Mouse (Mus musculus): ENCODE results near the gene Smpd3. TPM values are rescaled to one million over a fixed set of nuclear protein-coding genes. Genes with fewer than 3 reads are reported as not detected.

Gene Smpd3
- 47.7 and 49.2 TPM in 2 replicates for polyA plus RNA-seq (2015; fragmentation: Nextera tagmentation; extraction: Ambion mirVana)

- Histone ChIP-seq H3K4me2 (peak within 1 kb of the TSS; percentile 61), H3K4me1 (replicated peaks) (peaks cover 37% of the 10 kb centered on the region), H3K4me3 (peak within 1 kb of the TSS; percentile 68), H3K27ac (peak within 1 kb of the TSS; percentile 94), H3K36me3 (no peaks in the 10 kb centered on the region), H3K27me3 (peaks cover 3% of the 10 kb centered on the region; the same call in 1 of the 2 replicates), H3K9ac (peak within 1 kb of the TSS; percentile 95), H3K9me3 (no peaks in the 10 kb centered on the region)
- ATAC-seq (ENCODE audit: low FRiP score) = peak; percentile 99
- under 1% methylated on average over 45 of the region's 45 CpGs for WGBS
Observed at GRCm38 (mm10) chr8:106337852-106338521, at the start of gene Smpd3. Gene Smpd3 (minus strand): TSS chr8:106337988.

DNA sequence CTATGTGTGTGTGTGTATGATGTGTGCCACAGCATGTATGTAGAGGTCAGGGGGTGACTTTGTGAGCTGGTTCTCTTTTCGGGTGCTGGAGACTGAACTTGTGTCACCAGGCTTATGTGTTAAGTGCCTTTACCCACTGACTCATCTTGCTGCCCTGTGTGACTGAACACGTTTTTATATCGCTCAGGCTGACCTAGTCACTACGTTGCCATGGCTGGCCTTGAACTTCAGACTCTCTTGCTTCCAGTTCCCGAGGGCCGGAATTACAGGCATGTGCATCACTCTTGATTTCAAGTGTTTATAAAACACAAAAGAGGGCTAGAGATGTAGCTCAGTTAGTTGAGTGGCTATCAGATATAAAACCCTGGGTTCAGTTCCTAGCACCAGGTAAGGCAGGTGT, 43.2 kb upstream of the Smpd3 start:
- Histone ChIP-seq H3K36me3 (no peaks in the 10 kb centered on the region), H3K27ac (no peak overlapping the region), H3K27me3 (no peaks in the 10 kb centered on the region), H3K4me3 (no peak overlapping the region), H3K4me1 (replicated peaks) (peaks cover 22% of the 10 kb centered on the region), H3K9ac (no peak overlapping the region), H3K4me2 (no peak overlapping the region), H3K9me3 (no peaks in the 10 kb centered on the region)
- no peak for ATAC-seq (ENCODE audit: low FRiP score)
- 90% methylated on average over 6 of the region's 6 CpGs for WGBS

- Histone ChIP-seq H3K27ac (no peak overlapping the region), H3K4me3 (no peak overlapping the region), H3K27me3 (no peaks in the 10 kb centered on the region), H3K9ac (no peak overlapping the region), H3K36me3 (no peaks in the 10 kb centered on the region), H3K4me2 (no peak overlapping the region), H3K4me1 (replicated peaks) (peaks cover 23% of the 10 kb centered on the region), H3K9me3 (no peaks in the 10 kb centered on the region)
- ATAC-seq (ENCODE audit: low FRiP score) = no peak
- whole genome bisulfite sequencing = 86% methylated on average over 5 of the region's 5 CpGs
Observed at GRCm38 (mm10) chr8:106379357-106379756, 41.6 kb upstream of the Smpd3 start.

GRCm38 (mm10) chr8:106378501-106379048, 40.8 kb upstream of the Smpd3 start:
- H3K4me3 ChIP-seq = no peak overlapping the region
- ATAC-seq (ENCODE audit: low FRiP score) = no peak
- H3K27me3 ChIP-seq = no peaks in the 10 kb centered on the region
- H3K27ac ChIP-seq = no peak overlapping the region
- H3K9me3 ChIP-seq = no peaks in the 10 kb centered on the region
- H3K4me2 ChIP-seq = no peak overlapping the region
- H3K36me3 ChIP-seq = no peaks in the 10 kb centered on the region
- peaks cover 23% of the 10 kb centered on the region for H3K4me1 ChIP-seq (replicated peaks)
- WGBS = 68% methylated on average over 7 of the region's 7 CpGs
- H3K9ac ChIP-seq = no peak overlapping the region

DNA sequence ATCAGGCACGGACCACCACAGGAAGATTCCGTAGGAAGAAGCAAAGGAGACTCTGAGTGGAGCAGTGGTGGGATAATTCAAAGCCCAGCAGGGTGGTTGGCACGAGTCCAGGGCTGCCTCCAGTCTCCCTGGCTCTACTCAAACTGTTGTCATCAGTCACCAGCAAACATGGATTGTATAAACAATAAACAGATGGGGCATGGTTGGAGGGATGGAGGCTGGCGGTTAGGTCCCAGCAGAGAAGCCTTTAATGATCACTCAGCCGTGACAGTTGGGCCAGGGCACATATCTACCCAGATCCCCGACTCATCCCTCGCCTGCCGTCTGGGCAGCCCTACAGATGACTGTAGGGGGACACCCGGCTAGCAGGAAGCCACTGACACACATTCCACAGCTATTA, 39.1 kb upstream of the Smpd3 start:
- Histone ChIP-seq H3K9me3 (no peaks in the 10 kb centered on the region), H3K4me2 (no peak overlapping the region), H3K9ac (no peak overlapping the region), H3K36me3 (no peaks in the 10 kb centered on the region), H3K27me3 (no peaks in the 10 kb centered on the region), H3K4me3 (no peak overlapping the region), H3K27ac (0 out of 2 replicates have a peak overlapping the region, but pooled peaks have one; percentile 12), H3K4me1 (replicated peaks) (peaks cover 23% of the 10 kb centered on the region)
- 12% methylated on average over 9 of the region's 9 CpGs for WGBS
- ATAC-seq (ENCODE audit: low FRiP score) = peak; percentile 68

- no peaks in the 10 kb centered on the region for H3K36me3 ChIP-seq
- no peak overlapping the region for H3K9ac ChIP-seq
- no peak for ATAC-seq (ENCODE audit: low FRiP score)
- WGBS = 75% methylated on average over 7 of the region's 7 CpGs
- no peak overlapping the region for H3K4me3 ChIP-seq
- H3K4me1 ChIP-seq (replicated peaks) = peaks cover 23% of the 10 kb centered on the region
- H3K27me3 ChIP-seq = no peaks in the 10 kb centered on the region
- no peaks in the 10 kb centered on the region for H3K9me3 ChIP-seq
- no peak overlapping the region for H3K4me2 ChIP-seq
- no peak overlapping the region for H3K27ac ChIP-seq
Observed at GRCm38 (mm10) chr8:106375957-106376356, 38.2 kb upstream of the Smpd3 start.

DNA sequence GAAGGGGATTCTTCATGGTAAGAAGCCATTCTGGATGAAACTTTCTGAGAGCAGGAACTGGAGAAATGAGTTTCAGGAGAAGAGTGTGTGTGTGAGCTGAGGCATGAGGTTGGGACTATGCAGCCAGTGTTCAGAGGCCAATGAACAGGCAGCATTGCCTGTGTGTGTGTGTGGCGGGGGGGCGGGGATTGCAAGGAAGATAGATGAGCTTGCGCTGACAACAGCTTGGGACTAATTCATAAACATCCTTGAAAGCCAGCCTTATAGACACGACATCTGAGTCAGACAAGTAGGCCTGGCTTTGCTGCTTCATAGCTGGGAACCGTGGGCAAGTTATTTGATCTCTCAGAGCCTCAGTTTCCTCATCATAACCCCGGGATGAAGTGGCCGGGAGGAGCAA, 31.3 kb upstream of the Smpd3 start:
- no peak for ATAC-seq (ENCODE audit: low FRiP score)
- no peaks in the 10 kb centered on the region for H3K9me3 ChIP-seq
- no peak overlapping the region for H3K9ac ChIP-seq
- 77% methylated on average over 7 of the region's 7 CpGs for WGBS
- H3K27me3 ChIP-seq = no peaks in the 10 kb centered on the region
- H3K4me2 ChIP-seq = no peak overlapping the region
- H3K4me1 ChIP-seq (replicated peaks) = no peaks in the 10 kb centered on the region
- no peaks in the 10 kb centered on the region for H3K36me3 ChIP-seq
- no peak overlapping the region for H3K4me3 ChIP-seq
- H3K27ac ChIP-seq = no peak overlapping the region

DNA sequence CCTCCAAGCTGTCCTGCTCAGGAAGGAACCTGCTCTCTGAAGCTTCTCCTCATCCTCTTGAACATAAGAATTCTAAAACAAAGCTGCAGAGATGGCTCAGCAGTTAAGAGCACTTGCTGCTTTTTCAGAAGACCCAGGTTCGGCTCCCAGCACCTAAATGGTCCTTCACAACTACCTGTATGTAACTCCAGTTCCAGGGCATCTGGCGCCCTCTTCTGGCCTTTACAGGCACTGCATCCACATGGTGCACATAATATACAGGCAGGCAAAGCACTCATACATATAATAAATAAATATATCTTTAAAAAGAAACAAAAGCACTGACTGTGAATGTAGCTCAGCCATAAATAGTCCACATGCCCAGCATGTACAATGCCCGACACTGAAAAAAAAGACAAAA, 30.7 kb upstream of the Smpd3 start:
- H3K4me3 ChIP-seq = no peak overlapping the region
- H3K4me2 ChIP-seq = no peak overlapping the region
- H3K36me3 ChIP-seq = no peaks in the 10 kb centered on the region
- H3K27me3 ChIP-seq = no peaks in the 10 kb centered on the region
- no peaks in the 10 kb centered on the region for H3K9me3 ChIP-seq
- no peak overlapping the region for H3K27ac ChIP-seq
- no peaks in the 10 kb centered on the region for H3K4me1 ChIP-seq (replicated peaks)
- H3K9ac ChIP-seq = no peak overlapping the region
- ATAC-seq (ENCODE audit: low FRiP score) = no peak
- WGBS = 66% methylated on average over 3 of the region's 3 CpGs

GRCm38 (mm10) chr8:106364837-106365236, 27.0 kb upstream of the Smpd3 start:
- no peak overlapping the region for H3K4me3 ChIP-seq
- no peaks in the 10 kb centered on the region for H3K9me3 ChIP-seq
- no peaks in the 10 kb centered on the region for H3K36me3 ChIP-seq
- H3K27me3 ChIP-seq = no peaks in the 10 kb centered on the region
- H3K4me2 ChIP-seq = no peak overlapping the region
- no peak for ATAC-seq (ENCODE audit: low FRiP score)
- no peak overlapping the region for H3K27ac ChIP-seq
- no peaks in the 10 kb centered on the region for H3K4me1 ChIP-seq (replicated peaks)
- no peak overlapping the region for H3K9ac ChIP-seq
- 80% methylated on average over 5 of the region's 5 CpGs for WGBS

- no peak for ATAC-seq (ENCODE audit: low FRiP score)
- Histone ChIP-seq H3K36me3 (no peaks in the 10 kb centered on the region), H3K9ac (no peak overlapping the region), H3K4me1 (replicated peaks) (no peaks in the 10 kb centered on the region), H3K9me3 (no peaks in the 10 kb centered on the region), H3K27ac (no peak overlapping the region), H3K27me3 (no peaks in the 10 kb centered on the region), H3K4me2 (no peak overlapping the region), H3K4me3 (no peak overlapping the region)
- 75% methylated on average over 8 of the region's 8 CpGs for WGBS
Observed at GRCm38 (mm10) chr8:106364278-106364677, 26.5 kb upstream of the Smpd3 start.

DNA sequence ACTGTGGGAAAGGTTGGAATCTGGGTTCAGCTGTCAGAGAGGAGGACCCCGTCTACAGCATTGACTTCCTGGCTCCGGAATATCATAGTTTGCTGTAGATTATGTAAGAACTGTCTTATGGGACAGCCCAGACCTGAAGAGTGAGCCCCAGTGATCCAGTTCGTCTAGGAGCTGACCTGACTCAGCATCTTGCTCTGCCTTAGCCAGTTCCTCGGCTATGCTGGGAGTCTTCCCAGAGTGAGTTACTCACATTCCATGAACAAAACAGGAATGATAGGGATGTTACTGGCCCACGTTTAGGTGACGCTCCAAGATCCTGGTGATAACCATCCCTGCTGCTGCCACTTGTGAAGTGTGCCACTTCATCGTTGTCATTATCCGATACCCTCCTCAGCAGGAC, 25.5 kb upstream of the Smpd3 start:
- Histone ChIP-seq H3K27me3 (no peaks in the 10 kb centered on the region), H3K4me1 (replicated peaks) (no peaks in the 10 kb centered on the region), H3K4me3 (no peak overlapping the region), H3K36me3 (no peaks in the 10 kb centered on the region), H3K9ac (no peak overlapping the region), H3K4me2 (no peak overlapping the region), H3K27ac (no peak overlapping the region), H3K9me3 (no peaks in the 10 kb centered on the region)
- WGBS = 87% methylated on average over 8 of the region's 8 CpGs
- ATAC-seq (ENCODE audit: low FRiP score) = no peak

GRCm38 (mm10) chr8:106359650-106360338, 22.0 kb upstream of the Smpd3 start:
- H3K9me3 ChIP-seq = no peaks in the 10 kb centered on the region
- H3K27ac ChIP-seq = no peak overlapping the region
- WGBS = 82% methylated on average over 4 of the region's 4 CpGs
- ATAC-seq (ENCODE audit: low FRiP score) = no peak
- no peaks in the 10 kb centered on the region for H3K27me3 ChIP-seq
- H3K4me3 ChIP-seq = no peak overlapping the region
- H3K36me3 ChIP-seq = no peaks in the 10 kb centered on the region
- no peaks in the 10 kb centered on the region for H3K4me1 ChIP-seq (replicated peaks)
- no peak overlapping the region for H3K4me2 ChIP-seq
- no peak overlapping the region for H3K9ac ChIP-seq

DNA sequence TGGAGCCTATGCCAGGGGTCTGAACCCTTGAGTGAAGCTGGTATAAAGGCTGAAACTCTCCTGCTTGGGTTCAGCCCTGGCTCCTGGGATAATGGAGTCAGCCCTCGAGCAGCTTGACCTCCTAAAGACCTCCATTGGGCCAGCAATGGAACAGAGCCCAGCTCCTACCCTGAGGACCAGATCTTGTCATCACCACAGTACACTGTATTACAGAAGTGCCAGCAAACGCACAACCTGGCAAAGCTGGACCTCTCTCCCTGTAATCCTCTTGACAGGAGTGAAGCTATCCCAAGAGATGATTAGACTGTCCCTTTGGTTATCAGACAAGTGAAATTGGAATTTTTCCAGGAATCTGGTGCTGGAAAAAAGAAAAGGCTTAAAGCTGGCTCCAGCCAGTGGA, 13.3 kb upstream of the Smpd3 start:
- no peaks in the 10 kb centered on the region for H3K9me3 ChIP-seq
- no peaks in the 10 kb centered on the region for H3K4me1 ChIP-seq (replicated peaks)
- H3K4me3 ChIP-seq = no peak overlapping the region
- H3K4me2 ChIP-seq = no peak overlapping the region
- H3K36me3 ChIP-seq = no peaks in the 10 kb centered on the region
- WGBS = 84% methylated on average over 2 of the region's 2 CpGs
- no peaks in the 10 kb centered on the region for H3K27me3 ChIP-seq
- ATAC-seq (ENCODE audit: low FRiP score) = no peak
- no peak overlapping the region for H3K9ac ChIP-seq
- H3K27ac ChIP-seq = no peak overlapping the region

All from hindbrain, embryonic 13.5 days (tissue).